Mouse (Mus musculus): ENCODE data around the gene Atp9a.

The Atp9a gene

GRCm38 (mm10) chr2:168738854-168739253 lies 3.4 kb downstream of the Atp9a start:
- in situ Hi-C loops (cut with MboI, MseI), result no loop called here

- in situ Hi-C loops (cut with MboI, MseI), result no loop called here
Measured at GRCm38 (mm10) chr2:168737878-168738277, 4.3 kb downstream of the Atp9a start.

GRCm38 (mm10) chr2:168734023-168734422 lies 8.2 kb downstream of the Atp9a start:
- in situ Hi-C loops (cut with MboI, MseI), result no loop called here

GRCm38 (mm10) chr2:168731258-168731657 lies 11.0 kb downstream of the Atp9a start:
- in situ Hi-C loops (cut with MboI, MseI), result no loop called here

- in situ Hi-C loops (cut with MboI, MseI), result no loop called here
Measured at GRCm38 (mm10) chr2:168729736-168730135, 12.5 kb downstream of the Atp9a start.

- in situ Hi-C loops (cut with MboI, MseI), result no loop called here
Measured at GRCm38 (mm10) chr2:168728045-168728444, 14.2 kb downstream of the Atp9a start.

GRCm38 (mm10) chr2:168726007-168726406 lies 16.2 kb downstream of the Atp9a start:
- in situ Hi-C loops (cut with MboI, MseI), result no loop called here

GRCm38 (mm10) chr2:168721313-168721712 lies 20.9 kb downstream of the Atp9a start:
- in situ Hi-C loops (cut with MboI, MseI), result no loop called here

GRCm38 (mm10) chr2:168719742-168720141 lies 22.5 kb downstream of the Atp9a start:
- in situ Hi-C loops (cut with MboI, MseI), result no loop called here

- in situ Hi-C loops (cut with MboI, MseI), result no loop called here
Measured at GRCm38 (mm10) chr2:168718735-168719134, 23.5 kb downstream of the Atp9a start.

- in situ Hi-C loops (cut with MboI, MseI), result no loop called here
Measured at GRCm38 (mm10) chr2:168718267-168718666, 23.9 kb downstream of the Atp9a start.

GRCm38 (mm10) chr2:168712199-168713176 lies 29.7 kb downstream of the Atp9a start:
- in situ Hi-C loops (cut with MboI, MseI), result no loop called here

GRCm38 (mm10) chr2:168710979-168711378 lies 31.2 kb downstream of the Atp9a start:
- in situ Hi-C loops (cut with MboI, MseI), result no loop called here

GRCm38 (mm10) chr2:168707766-168708165 lies 34.4 kb downstream of the Atp9a start:
- in situ Hi-C loops (cut with MboI, MseI), result no loop called here

GRCm38 (mm10) chr2:168702266-168702665 lies 39.9 kb downstream of the Atp9a start:
- in situ Hi-C loops (cut with MboI, MseI), result no loop called here

GRCm38 (mm10) chr2:168695027-168695403 lies 47.2 kb downstream of the Atp9a start:
- in situ Hi-C loops (cut with MboI, MseI), result no loop called here

GRCm38 (mm10) chr2:168694379-168695026 lies 47.7 kb downstream of the Atp9a start:
- in situ Hi-C loops (cut with MboI, MseI), result no loop called here

GRCm38 (mm10) chr2:168691774-168692173 lies 50.4 kb downstream of the Atp9a start:
- in situ Hi-C loops (cut with MboI, MseI), result no loop called here

GRCm38 (mm10) chr2:168687326-168687725 lies 54.9 kb downstream of the Atp9a start:
- in situ Hi-C loops (cut with MboI, MseI), result no loop called here

GRCm38 (mm10) chr2:168685909-168686308 lies 56.3 kb downstream of the Atp9a start:
- in situ Hi-C loops (cut with MboI, MseI), result no loop called here

- in situ Hi-C loops (cut with MboI, MseI), result no loop called here
Measured at GRCm38 (mm10) chr2:168684695-168685094, 57.5 kb downstream of the Atp9a start.

- in situ Hi-C loops (cut with MboI, MseI), result no loop called here
Measured at GRCm38 (mm10) chr2:168683520-168684150, 58.6 kb downstream of the Atp9a start.
